Mouse (Mus musculus) lung, postnatal 0 days (tissue): ENCODE results near the gene Frg2f1. TPM values are rescaled to one million over a fixed set of nuclear protein-coding genes. Genes with fewer than 3 reads are reported as not detected.

Source experiments
- ATAC-seq: fragments of 200-750 bp; cut with Nextera tagmentation; 2 replicates; pipeline ENCODE4 v1.8.0; 2017; ENCODE audit warnings: moderate library complexity
- DNase-seq: peaks from one replicate; pipeline ENCODE4 v3.0.0-alpha.2; 2016; ENCODE audit warnings: low spot score
- H3K27ac ChIP-seq: fragments of 300-500 bp; sonication (generic); 2 replicates; pipeline ENCODE4 v1.5.1; 2014; ENCODE audit warnings: antibody characterized with exemption, mild to moderate bottlenecking, low read length, mixed read lengths
- H3K27me3 ChIP-seq: fragments of 300-500 bp; sonication (generic); replicated peaks from 2 replicates; pipeline ENCODE4 v1.6.1; 2014; ENCODE audit warnings: low read length, mixed read lengths; ENCODE audit not compliant: insufficient read depth
- H3K36me3 ChIP-seq: fragments of 300-500 bp; sonication (generic); 2 replicates; pipeline ENCODE4 v1.6.1; 2014; ENCODE audit warnings: low read length, mixed read lengths; ENCODE audit not compliant: insufficient read depth
- H3K4me1 ChIP-seq: fragments of 300-500 bp; sonication (generic); 2 replicates; pipeline ENCODE4 v1.6.1; 2014; ENCODE audit warnings: antibody characterized with exemption, low read depth, low read length, mixed read lengths; ENCODE audit not compliant: insufficient read depth
- H3K4me2 ChIP-seq: fragments of 300-500 bp; sonication (generic); replicated peaks from 2 replicates; pipeline ENCODE4 v1.6.1; 2014; ENCODE audit warnings: low read depth, mild to moderate bottlenecking, low read length, moderate library complexity, mixed read lengths
- H3K4me3 ChIP-seq: fragments of 300-500 bp; sonication (generic); 2 replicates; pipeline ENCODE4 v1.5.1; 2014; ENCODE audit warnings: low read depth, low read length
- H3K9ac ChIP-seq: fragments of 300-500 bp; sonication (generic); replicated peaks from 2 replicates; pipeline ENCODE4 v1.6.1; 2014; ENCODE audit warnings: low read depth, mild to moderate bottlenecking
- H3K9me3 ChIP-seq: fragments of 300-500 bp; sonication (generic); 2 replicates; pipeline ENCODE4 v1.6.1; 2016; ENCODE audit warnings: low read length, mixed read lengths
- CTCF ChIP-seq: IDR thresholded peaks from 2 replicates; pipeline ENCODE4 v1.5.1; 2016; ENCODE audit warnings: antibody characterized with exemption, mild to moderate bottlenecking
- EP300 ChIP-seq: IDR thresholded peaks from 2 replicates; pipeline ENCODE4 v1.6.1; 2016; ENCODE audit warnings: antibody characterized with exemption, mild to moderate bottlenecking, control low read depth
- WGBS: fragments of 180-500 bp; shearing (Covaris S2); extraction: QIAGEN DNeasy Blood & Tissue Kit; methylation state at CpG from one replicate; pipeline ENCODE4 v1.1.7; 2014; 5-methylcytosine and 5-hydroxymethylcytosine counted together
- polyA plus RNA-seq: library from polyadenylated mRNA; unstranded; fragments of >200 nt; fragmentation: Nextera tagmentation; extraction: Ambion mirVana; gene quantifications from 2 replicates; pipeline ENCODE4 v1.2.1, GENCODE M21; 2015

Frg2f1 gene
- polyA plus RNA-seq: 5.9 TPM in 2 replicates

GRCm38 (mm10) chr4:119539031-119539824, at the start of gene Frg2f1:
Gene Frg2f1 (minus strand): TSS chr4:119539529.
- H3K36me3 ChIP-seq: no peaks in the 10 kb centered on the region
- WGBS: 3% methylated on average over 69 of the region's 85 CpGs
- H3K4me2 ChIP-seq: peak within 1 kb of the TSS; percentile 71
- peak within 1 kb of the TSS; percentile 75 for H3K9ac ChIP-seq
- H3K27me3 ChIP-seq: no peaks in the 10 kb centered on the region
- H3K27ac ChIP-seq: peak within 1 kb of the TSS; percentile 98
- DNase-seq (peak; percentile 95), ATAC-seq (peak; percentile 93)
- H3K4me1 ChIP-seq: peaks cover 8% of the 10 kb centered on the region; the same call in 1 of the 2 replicates
- TF ChIP-seq EP300 (peak; percentile 82), CTCF (0 out of 2 replicates have a peak, but pooled peaks have one; percentile 28)
- no peaks in the 10 kb centered on the region for H3K9me3 ChIP-seq
- H3K4me3 ChIP-seq: peak within 1 kb of the TSS; percentile 97

GRCm38 (mm10) chr4:119588037-119588436, 48.7 kb upstream of the Frg2f1 start:
- Histone ChIP-seq H3K9ac (no peak overlapping the region), H3K4me2 (no peak overlapping the region), H3K4me3 (no peak overlapping the region), H3K36me3 (no peaks in the 10 kb centered on the region), H3K27me3 (no peaks in the 10 kb centered on the region), H3K4me1 (no peaks in the 10 kb centered on the region), H3K27ac (no peak overlapping the region), H3K9me3 (no peaks in the 10 kb centered on the region)
- ATAC-seq (no peak), DNase-seq (no peak)
- 98% methylated on average over 2 of the region's 2 CpGs for WGBS
- peak; percentile 26; the same call in 1 of the 2 replicates for TF ChIP-seq CTCF
- no peak for TF ChIP-seq EP300

GRCm38 (mm10) chr4:119575459-119575858, 36.1 kb upstream of the Frg2f1 start:
- H3K9ac ChIP-seq: no peak overlapping the region
- no peaks in the 10 kb centered on the region for H3K4me1 ChIP-seq
- H3K4me3 ChIP-seq: no peak overlapping the region
- H3K9me3 ChIP-seq: no peaks in the 10 kb centered on the region
- TF ChIP-seq EP300 (no peak), CTCF (no peak)
- DNase-seq (no peak), ATAC-seq (no peak)
- H3K36me3 ChIP-seq: peaks cover 3% of the 10 kb centered on the region; the same call in 1 of the 2 replicates
- no peak overlapping the region for H3K27ac ChIP-seq
- no peaks in the 10 kb centered on the region for H3K27me3 ChIP-seq
- no peak overlapping the region for H3K4me2 ChIP-seq
- 85% methylated on average over 3 of the region's 3 CpGs for WGBS

- H3K9ac ChIP-seq: no peak overlapping the region
- no peaks in the 10 kb centered on the region for H3K27me3 ChIP-seq
- DNase-seq (no peak), ATAC-seq (no peak)
- peaks cover 3% of the 10 kb centered on the region; the same call in 1 of the 2 replicates for H3K36me3 ChIP-seq
- no peak for TF ChIP-seq CTCF
- no peak for TF ChIP-seq EP300
- no peak overlapping the region for H3K4me3 ChIP-seq
- WGBS: 50% methylated on average over 2 of the region's 2 CpGs
- no peak overlapping the region for H3K27ac ChIP-seq
- H3K4me2 ChIP-seq: no peak overlapping the region
- H3K4me1 ChIP-seq: no peaks in the 10 kb centered on the region
- no peaks in the 10 kb centered on the region for H3K9me3 ChIP-seq
These were observed 35.2 kb upstream of the Frg2f1 start for GRCm38 (mm10) chr4:119574504-119574903.

- no peak for ATAC-seq
These were observed 33.4 kb upstream of the Frg2f1 start for GRCm38 (mm10) chr4:119572682-119573081.

GRCm38 (mm10) chr4:119566322-119566835, 27.1 kb upstream of the Frg2f1 start:
- Histone ChIP-seq H3K27me3 (no peaks in the 10 kb centered on the region), H3K27ac (no peak overlapping the region), H3K9ac (no peak overlapping the region), H3K36me3 (no peaks in the 10 kb centered on the region), H3K4me1 (no peaks in the 10 kb centered on the region), H3K4me3 (no peak overlapping the region), H3K9me3 (no peaks in the 10 kb centered on the region), H3K4me2 (no peak overlapping the region)
- peak; percentile 46 for ATAC-seq
- TF ChIP-seq CTCF: no peak
- no peak for TF ChIP-seq EP300
- DNase-seq: peak; percentile 27
- 62% methylated on average over 4 of the region's 4 CpGs for WGBS

More at GRCm38 (mm10) chr4:119572682-119573081, 33.4 kb upstream of the Frg2f1 start:
- no peak overlapping the region for H3K4me3 ChIP-seq
- no peak overlapping the region for H3K27ac ChIP-seq
- no peak for DNase-seq
- 86% methylated on average over 3 of the region's 3 CpGs for WGBS
- H3K4me1 ChIP-seq: no peaks in the 10 kb centered on the region
- no peak overlapping the region for H3K9ac ChIP-seq
- peaks cover 3% of the 10 kb centered on the region; the same call in 1 of the 2 replicates for H3K36me3 ChIP-seq
- H3K4me2 ChIP-seq: no peak overlapping the region
- H3K9me3 ChIP-seq: no peaks in the 10 kb centered on the region
- no peaks in the 10 kb centered on the region for H3K27me3 ChIP-seq
- TF ChIP-seq CTCF (no peak), EP300 (no peak)
